Mouse (Mus musculus) heart, embryonic 12.5 days (tissue): ENCODE results near the gene Smtnl1. TPM values are rescaled to one million over a fixed set of nuclear protein-coding genes. Genes with fewer than 3 reads are reported as not detected.

Experiments
- ATAC-seq: fragments of 200-750 bp; cut with Nextera tagmentation; 2 replicates; pipeline ENCODE4 v1.8.0; 2017; ENCODE audit warnings: moderate TSS enrichment, moderate library complexity; ENCODE audit not compliant: insufficient number of reproducible peaks, low FRiP score
- H3K27ac ChIP-seq: fragments of 300-500 bp; sonication (generic); 2 replicates; pipeline ENCODE4 v1.5.1; 2016; ENCODE audit warnings: mild to moderate bottlenecking, moderate library complexity; ENCODE audit not compliant: poor library complexity, severe bottlenecking
- H3K27me3 ChIP-seq: fragments of 300-500 bp; sonication (generic); replicated peaks from 2 replicates; pipeline ENCODE4 v1.6.1; 2016; ENCODE audit warnings: mild to moderate bottlenecking, moderate library complexity
- H3K36me3 ChIP-seq: fragments of 300-500 bp; sonication (generic); 2 replicates; pipeline ENCODE4 v1.6.1; 2016; ENCODE audit warnings: mild to moderate bottlenecking, moderate library complexity
- H3K4me1 ChIP-seq: fragments of 300-500 bp; sonication (generic); replicated peaks from 2 replicates; pipeline ENCODE4 v1.6.1; 2016; ENCODE audit warnings: mild to moderate bottlenecking
- H3K4me2 ChIP-seq: fragments of 300-500 bp; sonication (generic); 2 replicates; pipeline ENCODE4 v1.6.1; 2016; ENCODE audit warnings: mild to moderate bottlenecking, moderate library complexity
- H3K4me3 ChIP-seq: fragments of 300-500 bp; sonication (generic); 2 replicates; pipeline ENCODE4 v1.5.1; 2016; ENCODE audit warnings: mild to moderate bottlenecking
- H3K9ac ChIP-seq: fragments of 300-500 bp; sonication (generic); 2 replicates; pipeline ENCODE4 v1.6.1; 2016; ENCODE audit warnings: mild to moderate bottlenecking, moderate library complexity
- H3K9me3 ChIP-seq: fragments of 300-500 bp; sonication (generic); replicated peaks from 2 replicates; pipeline ENCODE4 v1.6.1; 2016; ENCODE audit warnings: mild to moderate bottlenecking, moderate library complexity
- WGBS: fragments of 180-500 bp; shearing (Covaris S2); methylation state at CpG from one replicate; pipeline ENCODE4 v1.1.7; 2016; 5-methylcytosine and 5-hydroxymethylcytosine counted together
- polyA plus RNA-seq: library from polyadenylated mRNA; unstranded; fragments of >200 nt; fragmentation: Nextera tagmentation; extraction: Ambion mirVana; gene quantifications from 2 replicates; pipeline ENCODE4 v1.2.1, GENCODE M21; 2016

Smtnl1 gene
- polyA plus RNA-seq, 1 experiment from 2014 or later: 0.43 TPM

- Histone ChIP-seq H3K9me3 (peaks cover 17% of the 10 kb centered on the region), H3K27me3 (no peaks in the 10 kb centered on the region), H3K27ac (no peak overlapping the region), H3K9ac (no peak overlapping the region), H3K4me3 (no peak overlapping the region), H3K36me3 (no peaks in the 10 kb centered on the region), H3K4me2 (no peak overlapping the region), H3K4me1 (peaks cover 14% of the 10 kb centered on the region)
- ATAC-seq: no peak
- 69% methylated on average over 3 of the region's 3 CpGs for WGBS
Measured at GRCm38 (mm10) chr2:84792516-84792915, 29.9 kb downstream of the Smtnl1 start.

GRCm38 (mm10) chr2:84790418-84790817 lies 32.0 kb downstream of the Smtnl1 start:
- no peak overlapping the region for H3K27ac ChIP-seq
- H3K9ac ChIP-seq: no peak overlapping the region
- H3K4me3 ChIP-seq: no peak overlapping the region
- peak overlapping the region; percentile 37 for H3K4me2 ChIP-seq
- H3K36me3 ChIP-seq: no peaks in the 10 kb centered on the region
- peaks cover 13% of the 10 kb centered on the region for H3K9me3 ChIP-seq
- peaks cover 20% of the 10 kb centered on the region for H3K4me1 ChIP-seq
- 46% methylated on average over 9 of the region's 9 CpGs for WGBS
- no peak for ATAC-seq
- no peaks in the 10 kb centered on the region for H3K27me3 ChIP-seq

GRCm38 (mm10) chr2:84788316-84788715 lies 34.1 kb downstream of the Smtnl1 start:
- Histone ChIP-seq H3K4me1 (peaks cover 41% of the 10 kb centered on the region), H3K9me3 (no peaks in the 10 kb centered on the region), H3K9ac (no peak overlapping the region), H3K27me3 (no peaks in the 10 kb centered on the region), H3K4me3 (no peak overlapping the region), H3K4me2 (no peak overlapping the region), H3K27ac (no peak overlapping the region), H3K36me3 (no peaks in the 10 kb centered on the region)
- no peak for ATAC-seq
- WGBS: 63% methylated on average over 3 of the region's 3 CpGs

GRCm38 (mm10) chr2:84783840-84784566 lies 38.4 kb downstream of the Smtnl1 start:
- H3K27me3 ChIP-seq: no peaks in the 10 kb centered on the region
- H3K36me3 ChIP-seq: no peaks in the 10 kb centered on the region
- WGBS: 34% methylated on average over 3 of the region's 3 CpGs
- peaks cover 35% of the 10 kb centered on the region for H3K4me1 ChIP-seq
- H3K4me3 ChIP-seq: no peak overlapping the region
- H3K9ac ChIP-seq: no peak overlapping the region
- no peak overlapping the region for H3K4me2 ChIP-seq
- peak overlapping the region; percentile 31 for H3K27ac ChIP-seq
- ATAC-seq: peak; percentile 76; the same call in 1 of the 2 replicates
- no peaks in the 10 kb centered on the region for H3K9me3 ChIP-seq

GRCm38 (mm10) chr2:84783315-84783714 lies 39.1 kb downstream of the Smtnl1 start:
- no peak for ATAC-seq
- Histone ChIP-seq H3K36me3 (no peaks in the 10 kb centered on the region), H3K4me3 (no peak overlapping the region), H3K4me1 (peaks cover 35% of the 10 kb centered on the region), H3K27me3 (no peaks in the 10 kb centered on the region), H3K4me2 (no peak overlapping the region), H3K9ac (no peak overlapping the region), H3K27ac (0 out of 2 replicates have a peak overlapping the region, but pooled peaks have one; percentile 31), H3K9me3 (no peaks in the 10 kb centered on the region)
- 52% methylated on average over 1 of the region's 1 CpGs for WGBS

- Histone ChIP-seq H3K36me3 (no peaks in the 10 kb centered on the region), H3K27ac (no peak overlapping the region), H3K9me3 (no peaks in the 10 kb centered on the region), H3K4me3 (no peak overlapping the region), H3K9ac (no peak overlapping the region), H3K27me3 (no peaks in the 10 kb centered on the region), H3K4me1 (peaks cover 18% of the 10 kb centered on the region), H3K4me2 (no peak overlapping the region)
- no peak for ATAC-seq
- WGBS: 56% methylated on average over 6 of the region's 6 CpGs
Measured at GRCm38 (mm10) chr2:84779210-84779609, 43.2 kb downstream of the Smtnl1 start.

GRCm38 (mm10) chr2:84777706-84778105 lies 44.7 kb downstream of the Smtnl1 start:
- 51% methylated on average over 3 of the region's 3 CpGs for WGBS

GRCm38 (mm10) chr2:84775665-84776064 lies 46.8 kb downstream of the Smtnl1 start:
- Histone ChIP-seq H3K36me3 (no peaks in the 10 kb centered on the region; the same call in 1 of the 2 replicates), H3K4me3 (no peak overlapping the region), H3K9me3 (no peaks in the 10 kb centered on the region), H3K27me3 (peaks cover 5% of the 10 kb centered on the region), H3K27ac (no peak overlapping the region), H3K4me1 (peaks cover 13% of the 10 kb centered on the region), H3K4me2 (no peak overlapping the region), H3K9ac (no peak overlapping the region)
- ATAC-seq: no peak
- 86% methylated on average over 6 of the region's 6 CpGs for WGBS

More at GRCm38 (mm10) chr2:84777706-84778105, 44.7 kb downstream of the Smtnl1 start:
- Histone ChIP-seq H3K27me3 (no peaks in the 10 kb centered on the region; the same call in 1 of the 2 replicates), H3K36me3 (no peaks in the 10 kb centered on the region), H3K9me3 (no peaks in the 10 kb centered on the region), H3K4me2 (no peak overlapping the region), H3K9ac (no peak overlapping the region), H3K4me3 (no peak overlapping the region), H3K4me1 (peaks cover 13% of the 10 kb centered on the region), H3K27ac (no peak overlapping the region)
- ATAC-seq: no peak

- peaks cover 5% of the 10 kb centered on the region for H3K27me3 ChIP-seq
- ATAC-seq: no peak
- H3K27ac ChIP-seq: peak within 1 kb of the TSS; percentile 41; the same call in 1 of the 2 replicates
- H3K36me3 ChIP-seq: no peaks in the 10 kb centered on the region; the same call in 1 of the 2 replicates
- H3K4me1 ChIP-seq: peaks cover 13% of the 10 kb centered on the region
- H3K4me2 ChIP-seq: peak within 1 kb of the TSS; percentile 65
- H3K9ac ChIP-seq: peak within 1 kb of the TSS; percentile 61
- 65% methylated on average over 9 of the region's 9 CpGs for WGBS
- no peaks in the 10 kb centered on the region for H3K9me3 ChIP-seq
- H3K4me3 ChIP-seq: peak within 1 kb of the TSS; percentile 36
Measured at GRCm38 (mm10) chr2:84775241-84775640, 47.2 kb downstream of the Smtnl1 start, which contains the start of gene Serping1. Gene Serping1 (minus strand): TSS chr2:84775444.

- H3K36me3 ChIP-seq: peaks cover 4% of the 10 kb centered on the region; the same call in 1 of the 2 replicates
- peaks cover 13% of the 10 kb centered on the region for H3K4me1 ChIP-seq
- peak overlapping the region; percentile 36 for H3K4me3 ChIP-seq
- no peaks in the 10 kb centered on the region for H3K9me3 ChIP-seq
- ATAC-seq: peak; percentile 89
- peak overlapping the region; percentile 65 for H3K4me2 ChIP-seq
- peak overlapping the region; percentile 41; the same call in 1 of the 2 replicates for H3K27ac ChIP-seq
- H3K27me3 ChIP-seq: peaks cover 9% of the 10 kb centered on the region
- WGBS: 1% methylated on average over 14 of the region's 15 CpGs
- peak overlapping the region; percentile 61 for H3K9ac ChIP-seq
Measured at GRCm38 (mm10) chr2:84774751-84775150, 47.7 kb downstream of the Smtnl1 start.

- WGBS: 80% methylated on average over 5 of the region's 5 CpGs
- Histone ChIP-seq H3K27ac (no peak overlapping the region), H3K9me3 (no peaks in the 10 kb centered on the region), H3K9ac (no peak overlapping the region), H3K4me1 (peaks cover 13% of the 10 kb centered on the region), H3K4me3 (no peak overlapping the region), H3K36me3 (peaks cover 6% of the 10 kb centered on the region; the same call in 1 of the 2 replicates), H3K27me3 (peaks cover 9% of the 10 kb centered on the region), H3K4me2 (no peak overlapping the region)
- no peak for ATAC-seq
Measured at GRCm38 (mm10) chr2:84773195-84773594, 49.3 kb downstream of the Smtnl1 start.
